Mouse (Mus musculus): ENCODE data around the gene Cfap97.

Cfap97 gene

DNA sequence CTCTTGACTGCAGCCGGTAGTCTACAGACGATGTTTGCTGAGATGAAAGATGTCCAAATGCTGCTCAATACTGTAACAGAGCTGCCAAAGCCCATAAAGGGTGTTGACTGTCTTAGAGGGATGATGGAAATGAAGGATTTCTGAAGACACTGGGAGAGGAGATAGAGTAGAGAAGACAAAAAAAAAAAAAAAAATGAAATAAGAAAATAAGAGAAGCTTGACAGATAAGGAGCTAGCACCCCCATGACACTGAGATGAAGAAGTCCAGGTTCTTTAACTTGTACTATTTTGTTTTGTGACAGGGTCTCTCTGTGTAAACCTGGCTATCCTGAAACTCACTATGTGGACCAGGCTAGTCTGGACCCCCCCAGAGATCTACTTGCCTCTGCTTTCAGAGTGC, 1.5 kb downstream of the Cfap97 start:
- no peak for DNase-seq (ENCODE audit: low spot score in 2 of 2)

DNA sequence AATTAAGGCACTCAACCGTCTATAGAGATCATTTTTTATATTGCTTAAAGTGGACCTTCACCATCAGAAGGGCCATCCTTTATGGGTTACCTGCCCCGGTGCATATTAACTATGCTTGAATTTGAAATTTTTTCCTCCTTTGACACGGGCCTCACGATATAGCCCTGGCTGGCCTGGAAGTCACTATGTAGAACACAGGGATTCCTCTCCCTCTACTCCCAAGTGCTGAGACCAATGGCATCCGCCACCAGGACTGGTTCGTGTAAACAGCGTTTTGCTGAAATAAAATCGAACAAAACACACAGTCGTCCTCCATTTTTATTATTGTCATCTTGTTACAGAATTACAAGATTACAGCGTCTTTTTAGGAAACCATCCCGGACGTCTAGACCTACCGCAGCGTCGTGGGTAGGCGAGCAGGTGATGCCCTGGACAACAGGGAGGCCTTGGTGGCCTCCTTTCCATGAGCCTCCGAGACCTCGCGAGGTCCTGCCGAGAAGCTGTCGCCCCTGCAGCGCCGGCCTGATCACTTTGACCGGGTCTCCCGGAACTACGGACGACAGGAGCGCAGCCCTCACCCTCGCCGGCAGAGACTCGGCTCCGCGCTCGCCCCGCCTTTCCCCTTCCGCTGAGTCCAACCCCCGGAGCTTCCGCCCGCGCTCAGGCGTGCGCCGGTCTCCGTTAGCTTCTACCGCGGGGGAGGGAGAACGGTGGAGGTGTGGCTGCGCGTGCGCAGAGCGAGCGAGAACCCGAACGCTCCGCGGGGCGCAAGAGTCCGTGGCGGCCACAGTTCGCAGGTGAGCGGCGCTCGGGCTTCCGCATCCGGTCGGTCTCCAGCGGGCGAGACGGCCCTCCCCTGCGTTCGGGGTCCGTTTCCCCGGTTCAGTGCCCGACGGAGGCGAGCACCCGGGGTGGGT, 11.6 kb downstream of the Cfap97 start:
- peak; percentile 93 to 97 for DNase-seq (ENCODE audit: low spot score in 2 of 2)

DNA sequence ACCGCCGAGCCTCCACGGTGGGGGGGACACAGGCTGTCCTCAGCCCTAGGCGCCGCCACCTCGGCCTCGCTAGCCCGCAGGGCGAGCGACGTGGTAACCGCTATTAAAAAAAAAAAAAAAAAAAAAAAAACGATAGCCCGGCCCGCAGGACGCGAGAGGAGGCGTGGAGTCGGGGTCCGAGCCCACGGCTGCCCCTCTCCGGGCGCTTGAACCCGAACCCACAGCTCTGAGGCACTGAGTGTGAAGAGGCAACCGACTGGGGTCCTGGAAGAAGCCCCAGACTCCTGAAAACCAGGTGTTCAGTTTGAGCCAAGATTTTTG, 12.3 kb downstream of the Cfap97 start:
- DNase-seq (ENCODE audit: low spot score in 2 of 2), result no peak

DNA sequence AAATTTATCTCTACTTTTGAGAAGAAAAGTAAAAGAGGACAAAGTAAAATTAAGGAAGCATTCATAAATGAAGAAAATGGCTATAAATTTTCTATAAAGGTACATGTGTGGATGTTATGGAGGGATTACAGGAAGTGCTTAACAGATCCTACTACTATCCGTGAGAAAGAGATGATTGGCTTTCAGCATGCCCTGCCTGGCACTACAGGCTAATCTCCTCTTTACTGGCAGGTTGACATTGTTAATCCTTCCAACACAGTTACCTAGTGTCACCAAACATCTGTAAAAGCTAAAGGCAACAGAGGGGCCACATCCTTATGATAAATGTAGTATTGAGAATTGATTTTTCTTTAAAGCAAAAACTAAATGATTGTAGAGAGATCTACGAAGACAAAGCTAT, 22.1 kb downstream of the Cfap97 start:
- DNase-seq (ENCODE audit: low spot score in 2 of 2), result no peak

GRCm38 (mm10) chr8:46180136-46180535, 28.6 kb downstream of the Cfap97 start:
- peak in 1 of 2 experiments; percentile 35 for DNase-seq (ENCODE audit: low spot score in 2 of 2)

DNA sequence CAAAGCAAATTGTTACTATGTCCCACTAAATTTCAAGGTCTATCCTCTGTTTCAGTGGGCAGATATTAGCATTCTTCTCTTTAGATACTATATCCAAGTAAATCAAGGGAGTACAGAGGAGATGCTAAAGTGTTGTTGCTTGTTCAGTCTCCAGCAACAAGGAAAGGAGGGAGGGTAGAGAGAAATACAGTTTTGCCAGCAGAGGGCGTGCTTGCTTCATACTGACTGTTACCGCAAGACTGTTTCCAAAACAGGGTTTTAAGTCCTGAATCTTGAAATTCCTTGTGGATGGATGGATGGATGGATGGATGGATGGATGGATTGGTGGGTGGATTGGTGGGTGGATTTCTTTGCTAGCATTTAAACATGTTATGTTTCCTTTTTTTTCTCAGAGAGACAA, 33.8 kb downstream of the Cfap97 start:
- peak; percentile 68 to 73 for DNase-seq (ENCODE audit: low spot score in 2 of 2)

DNA sequence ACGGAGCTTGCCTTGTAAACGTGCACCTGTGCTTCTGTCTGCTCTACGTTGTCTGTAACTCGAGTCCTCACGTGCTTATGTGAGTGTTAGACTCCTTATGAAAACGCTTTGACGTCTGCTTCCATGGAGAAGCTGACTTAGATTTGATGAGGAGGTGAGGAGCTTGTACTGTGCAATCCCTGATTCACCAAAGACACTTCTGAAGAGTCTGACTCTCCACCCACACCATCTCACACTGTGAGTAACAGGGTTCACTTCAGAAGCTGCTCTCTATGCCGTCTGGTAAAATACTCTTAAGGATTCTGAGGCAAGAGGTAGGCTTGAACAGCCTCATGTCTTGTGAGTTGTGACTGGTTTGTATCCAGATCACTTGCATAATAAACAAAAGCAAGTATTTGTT, 41.5 kb downstream of the Cfap97 start:
- DNase-seq (ENCODE audit: low spot score in 2 of 2), result no peak

DNA sequence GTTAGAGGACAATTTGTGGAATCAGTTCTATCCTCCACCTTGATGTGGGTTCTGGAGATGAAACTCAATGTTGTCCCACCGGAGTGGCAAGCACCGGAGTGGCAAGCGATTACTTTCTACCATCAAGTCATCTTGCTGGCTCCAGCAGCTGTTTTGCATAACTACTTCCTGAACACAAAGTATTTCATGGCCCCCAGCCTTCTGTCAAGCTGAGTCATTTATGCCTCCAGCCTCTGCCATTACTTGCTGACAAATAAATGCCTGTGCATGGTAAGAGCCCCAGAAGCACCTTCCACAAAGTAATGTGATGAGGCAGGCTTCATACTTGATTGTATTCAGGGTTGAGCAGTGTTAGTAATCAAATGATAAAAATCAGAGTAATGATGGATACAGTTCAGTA, 45.3 kb downstream of the Cfap97 start:
- no peak for DNase-seq (ENCODE audit: low spot score in 2 of 2)

- no peak for DNase-seq (ENCODE audit: low spot score in 2 of 2)
These were observed 46.1 kb downstream of the Cfap97 start for GRCm38 (mm10) chr8:46197673-46198072.

DNA sequence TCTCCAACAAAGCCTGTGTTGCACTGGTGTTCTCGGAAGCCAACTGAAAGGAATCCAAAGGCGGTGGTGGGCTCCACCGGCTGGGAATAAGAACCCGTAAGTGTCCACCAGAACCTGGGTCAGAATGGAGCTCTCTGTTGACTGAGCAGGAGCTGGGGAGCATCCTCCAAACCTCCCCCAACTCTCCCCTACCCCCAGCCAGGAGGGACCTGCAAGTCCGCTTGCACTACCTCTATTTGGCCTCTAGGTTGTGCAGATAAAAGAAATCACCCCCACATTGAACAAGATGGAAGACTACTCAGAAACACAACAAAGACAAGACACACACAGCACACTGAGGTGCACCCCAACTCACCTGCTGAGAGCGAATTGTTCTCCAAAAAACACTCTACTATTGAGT, 50.8 kb downstream of the Cfap97 start:
- DNase-seq (ENCODE audit: low spot score in 2 of 2), result no peak

DNA sequence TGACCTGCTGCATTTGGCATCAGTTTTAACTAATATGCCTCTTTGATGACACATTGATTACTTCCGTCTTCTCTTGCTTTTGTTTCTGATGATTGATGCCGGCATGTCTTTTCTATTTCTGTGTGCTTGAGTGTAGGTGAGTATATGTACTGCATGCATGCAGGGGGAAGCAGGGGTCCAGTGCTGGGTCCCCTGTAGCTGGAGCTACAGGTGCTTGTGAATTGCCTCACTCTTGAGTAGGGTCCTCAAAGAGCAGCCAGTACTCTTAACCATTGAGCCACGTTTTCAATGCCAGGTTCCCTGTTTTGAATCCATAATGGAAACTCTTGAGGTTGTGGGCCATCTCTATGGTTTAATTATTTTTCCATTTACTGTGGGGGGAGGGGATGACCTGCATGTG, 52.7 kb downstream of the Cfap97 start:
- DNase-seq (ENCODE audit: low spot score in 2 of 2), result no peak

DNA sequence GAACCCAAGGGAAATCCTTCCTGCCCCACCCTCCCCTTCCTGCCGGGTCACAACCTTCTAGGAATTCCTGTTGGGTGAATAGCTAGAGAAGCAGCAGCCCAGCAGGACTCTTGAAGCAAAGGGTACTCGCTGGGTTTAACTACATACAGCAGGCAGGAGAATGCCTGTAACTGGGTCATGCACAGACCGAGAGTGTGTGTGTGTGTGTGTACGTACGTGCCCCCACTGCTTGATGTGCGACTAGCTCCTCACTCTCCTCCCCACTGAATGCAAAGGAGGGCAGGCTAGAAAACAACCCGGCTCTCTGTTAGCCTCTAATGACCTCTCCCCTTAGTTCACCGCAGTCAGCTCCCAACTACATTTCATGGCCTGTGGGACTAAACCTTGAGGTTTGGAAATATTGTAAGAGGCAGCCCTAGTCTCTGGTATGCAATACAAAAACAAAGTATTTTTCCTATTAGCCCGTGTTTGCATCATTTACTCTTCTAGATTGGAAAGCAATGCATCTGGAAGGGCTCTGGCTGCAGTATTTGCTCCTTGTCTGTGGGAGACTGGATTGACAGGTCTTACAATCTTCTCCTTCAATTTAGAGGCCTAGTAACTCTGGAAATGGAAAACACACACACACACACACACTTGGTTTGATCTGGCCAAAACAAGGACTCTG, 53.5 kb downstream of the Cfap97 start:
- DNase-seq (ENCODE audit: low spot score in 2 of 2), result no peak

GRCm38 (mm10) chr8:46206107-46206506, 54.5 kb downstream of the Cfap97 start:
- no peak for DNase-seq (ENCODE audit: low spot score in 2 of 2)

GRCm38 (mm10) chr8:46208354-46208753, 56.8 kb downstream of the Cfap97 start:
- peak; percentile 53 to 61 for DNase-seq (ENCODE audit: low spot score in 2 of 2)

DNA sequence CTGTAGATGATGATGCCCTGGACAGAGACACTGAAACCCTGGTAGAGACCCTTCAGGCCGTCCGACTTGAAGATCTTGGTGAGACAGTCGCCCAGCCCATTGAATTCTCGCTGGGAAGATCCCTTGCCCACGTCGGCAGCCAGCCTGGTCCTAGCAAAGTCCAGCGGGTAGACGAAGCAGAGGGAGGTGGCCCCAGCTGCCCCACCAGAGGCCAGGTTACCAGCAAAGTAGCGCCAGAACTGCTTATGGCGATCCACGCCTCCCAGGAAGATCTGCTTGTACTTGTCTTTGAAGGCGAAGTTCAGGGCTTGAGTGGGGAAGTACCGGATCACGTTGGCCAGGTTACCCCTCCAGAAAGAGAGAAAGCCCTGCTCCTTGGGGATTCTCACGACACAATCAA, 57.5 kb downstream of the Cfap97 start:
- peak in 1 of 2 experiments; percentile 20 for DNase-seq (ENCODE audit: low spot score in 2 of 2)

- DNase-seq (ENCODE audit: low spot score in 2 of 2), result peak; percentile 95
These were observed 59.1 kb downstream of the Cfap97 start, which contains the start of gene Slc25a4 for GRCm38 (mm10) chr8:46210404-46211315. Slc25a4 (minus strand) TSS chr8:46211284.

GRCm38 (mm10) chr8:46211611-46212071, 60.1 kb downstream of the Cfap97 start:
- DNase-seq (ENCODE audit: low spot score in 2 of 2), result peak; percentile 43 to 54

DNA sequence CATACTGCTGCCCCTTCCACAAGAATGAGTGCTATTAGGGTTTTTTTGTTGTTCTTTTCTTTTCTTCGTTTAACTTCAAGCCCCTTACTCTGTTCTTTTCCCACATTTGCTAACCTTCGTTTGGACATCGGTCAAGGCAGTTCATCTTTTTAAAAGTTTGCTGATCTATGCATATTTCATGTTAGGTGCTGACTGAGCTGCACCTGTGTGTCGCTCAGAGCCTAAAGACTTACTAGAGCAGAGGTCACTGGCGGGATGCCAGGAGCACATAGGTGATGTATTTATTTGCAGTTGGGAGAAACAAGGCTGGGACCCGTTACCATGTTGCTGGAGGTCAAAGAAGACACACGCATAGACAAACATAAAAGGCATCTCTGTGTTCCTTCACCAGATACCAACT, 60.6 kb downstream of the Cfap97 start:
- DNase-seq (ENCODE audit: low spot score in 2 of 2), result no peak

DNA sequence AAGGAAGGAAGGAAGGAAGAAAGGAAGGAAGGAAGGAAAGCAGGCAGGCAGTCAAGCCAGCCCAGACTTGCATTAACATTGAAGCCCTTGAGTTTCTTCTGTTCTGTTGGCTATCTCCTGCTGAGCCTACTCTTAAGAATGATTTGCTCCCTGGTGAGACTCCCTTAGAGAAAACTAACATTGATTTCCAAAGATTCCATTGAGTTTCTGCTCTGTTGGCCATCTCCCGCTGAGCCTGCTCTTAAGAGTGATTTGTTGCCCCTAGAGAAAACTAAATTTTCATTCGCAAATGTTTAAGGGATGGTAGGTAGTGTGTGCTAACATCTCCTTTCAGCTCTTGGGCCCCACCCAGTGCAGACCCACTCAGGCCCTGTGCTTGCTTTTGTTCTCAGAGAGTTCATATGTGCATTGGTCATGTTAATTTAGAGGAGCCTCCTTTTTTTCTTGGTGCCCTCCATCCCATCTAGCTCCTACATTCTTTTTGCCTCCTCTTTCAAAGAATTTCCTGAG, 62.5 kb downstream of the Cfap97 start:
- DNase-seq (ENCODE audit: low spot score in 2 of 2), result no peak

- DNase-seq (ENCODE audit: low spot score in 2 of 2), result peak; percentile 53 to 57
These were observed 65.3 kb downstream of the Cfap97 start for GRCm38 (mm10) chr8:46216838-46217237.

GRCm38 (mm10) chr8:46220566-46220965, 69.0 kb downstream of the Cfap97 start:
- no peak for DNase-seq (ENCODE audit: low spot score in 2 of 2)

- DNase-seq (ENCODE audit: low spot score in 2 of 2), result no peak
These were observed 73.9 kb downstream of the Cfap97 start for GRCm38 (mm10) chr8:46225501-46225900.
